Mouse (Mus musculus): ENCODE measurements around the gene Mbd5. TPM values are rescaled to one million over a fixed set of nuclear protein-coding genes. Genes with fewer than 3 reads are reported as not detected.

Gene Mbd5
- 10 to 100 TPM; 32.8 to 42.2 TPM for total RNA-seq (2023)

DNA sequence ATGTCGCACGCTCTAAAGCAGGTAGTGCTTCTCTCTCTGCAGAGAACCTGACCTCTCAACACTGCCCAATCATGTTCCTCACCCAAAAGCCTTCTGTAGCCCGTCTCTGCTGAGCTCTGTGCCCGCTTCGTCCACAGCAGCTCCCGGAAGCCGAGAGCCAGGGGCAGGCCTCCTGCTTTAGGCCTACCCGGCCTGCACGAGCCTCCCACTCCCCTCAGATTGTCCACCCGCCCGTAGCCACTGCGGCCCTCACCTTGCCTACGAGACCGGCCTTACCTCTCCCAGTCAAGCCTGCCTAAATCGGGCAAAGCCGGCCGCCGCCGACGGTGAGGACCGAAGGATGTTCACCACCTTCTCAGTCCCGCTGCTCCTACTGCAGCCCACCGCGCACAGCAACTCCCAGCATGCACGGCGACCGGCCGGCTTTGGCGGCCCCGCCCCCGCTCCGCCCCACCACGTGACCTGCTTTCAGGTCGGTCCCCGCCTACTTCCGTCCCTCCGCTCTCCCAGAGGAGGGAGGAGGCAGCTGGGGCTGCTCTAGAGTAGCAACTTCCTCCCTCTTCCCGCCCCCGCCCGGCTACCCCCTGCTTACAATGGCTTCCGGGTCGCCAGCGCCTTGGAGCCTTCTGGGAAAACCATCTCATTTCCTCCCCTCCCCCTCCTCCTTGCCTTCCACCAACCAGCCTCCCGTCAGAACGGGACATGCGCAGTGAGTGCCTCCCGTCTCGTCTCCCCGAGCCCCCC is at the start of gene Mbd5:
Gene Mbd5, plus strand, starts transcription at position 668 of the 744 bp plus-strand sequence.

GRCm38 (mm10) chr2:48950252-48950315 is 776 bp downstream of the Mbd5 start, which contains the start of gene Orc4:
Gene Orc4, minus strand, starts transcription at chr2:48950277.

Other genes with a start within 250 kb of the Mbd5 start
- gene Acvr2a, start 135.4 kb upstream of the Mbd5 start, total RNA-seq (2023) = 10 to 100 TPM in 1 of 2 experiments, 1 to 10 TPM in 1; 8.0 to 10.1 TPM
- gene Orc4, start 769 bp downstream of the Mbd5 start, total RNA-seq (2023) = 10 to 100 TPM; 48.6 to 63.5 TPM